Mouse (Mus musculus): ENCODE measurements at regions not wholly inside any gene's neighbourhood (a gene's known extent, or its start where the extent isn't known, plus 50 kb on each side); places are given as distances from the start of the nearest gene placed in this dataset.

GRCm38 (mm10) chr3:144255596-144256550, 50.9 kb upstream of the Lmo4 start:
- 0 out of 2 replicates have a peak, but pooled peaks cover 3% of the 10 kb centered on the region for H3K4me1 ChIP-seq (ENCODE audit: insufficient read depth)
- DNase-seq (no peak), ATAC-seq (no peak)
- H3K4me3 ChIP-seq (ENCODE audit: low read depth, low read length): no peak overlapping the region
- no peaks in the 10 kb centered on the region for H3K27me3 ChIP-seq (ENCODE audit: insufficient read depth, low read length)
- H3K36me3 ChIP-seq (ENCODE audit: insufficient read depth): no peaks in the 10 kb centered on the region
- H3K9me3 ChIP-seq (ENCODE audit: low read length): no peaks in the 10 kb centered on the region
- H3K9ac ChIP-seq: no peak overlapping the region
- TF ChIP-seq CTCF (IDR thresholded peaks at IDR 0.05; ENCODE audit: low read depth): no peak
- 86% methylated on average over 12 of the region's 12 CpGs for WGBS
- no peak overlapping the region for H3K27ac ChIP-seq (ENCODE audit: low read depth, low read length)
- H3K4me2 ChIP-seq (ENCODE audit: low read depth): no peak overlapping the region

All from forebrain, postnatal 0 days (tissue).